Mouse (Mus musculus): Measurements from ENCODE around the gene Pfkfb3. TPM values are rescaled to one million over a fixed set of nuclear protein-coding genes. Genes with fewer than 3 reads are reported as not detected.

The Pfkfb3 gene
- polyA plus RNA-seq, 2 experiments, result 11.4 to 19.6 TPM

DNA sequence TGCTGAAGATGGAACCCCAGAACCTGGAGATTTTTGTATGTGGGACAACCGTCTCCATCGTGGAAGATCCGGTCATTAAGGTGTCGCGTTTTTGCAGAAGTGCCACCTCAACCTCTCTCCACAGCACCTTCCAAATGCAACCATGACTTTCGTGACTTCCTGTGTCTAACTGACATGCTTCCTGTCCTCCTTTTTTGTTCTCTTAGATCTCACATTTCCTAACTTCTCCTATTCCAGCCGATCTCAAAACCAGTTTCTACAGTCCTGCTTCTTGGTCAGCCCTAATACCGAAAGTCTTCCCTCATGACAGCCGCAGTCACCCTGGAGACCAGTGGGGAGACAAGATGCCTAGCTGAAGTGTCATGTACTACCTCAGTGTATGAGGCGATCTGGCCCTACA is 5.4 kb downstream of the Pfkfb3 start:
- peaks cover 4% of the 10 kb centered on the region; the same call in 1 of the 2 replicates for H3K4me1 ChIP-seq (ENCODE audit: control insufficient read depth, insufficient read depth, low read length)
- no peaks in the 10 kb centered on the region for H3K9me3 ChIP-seq (ENCODE audit: control insufficient read depth, low read length)
- no peak for TF ChIP-seq POLR2A (IDR thresholded peaks at IDR 0.05; ENCODE audit: borderline replicate concordance, extremely low read depth, insufficient read depth, insufficient read length)
- H3K4me3 ChIP-seq (replicated peaks; ENCODE audit: low read length), result no peak overlapping the region
- no peaks in the 10 kb centered on the region for H3K36me3 ChIP-seq (ENCODE audit: control insufficient read depth, insufficient read depth, low read length)
- peaks cover 6% of the 10 kb centered on the region for H3K27me3 ChIP-seq (ENCODE audit: control insufficient read depth, insufficient read depth, low read length)
- DNase-seq (ENCODE audit: low spot score), result no peak
- 90% methylated on average over 10 of the region's 10 CpGs for WGBS
- H3K9ac ChIP-seq (ENCODE audit: low read depth, low read length, severe bottlenecking), result no peak overlapping the region
- ATAC-seq (ENCODE audit: low FRiP score, low read depth), result no peak
- H3K4me2 ChIP-seq (replicated peaks; ENCODE audit: low read depth, low read length, severe bottlenecking), result no peak overlapping the region
- no peak overlapping the region for H3K27ac ChIP-seq (replicated peaks; ENCODE audit: low read depth, low read length)

GRCm38 (mm10) chr2:11547609-11548008 is 6.3 kb downstream of the Pfkfb3 start:
- Histone ChIP-seq H3K4me2 (replicated peaks; ENCODE audit: low read depth, low read length, severe bottlenecking) (no peak overlapping the region), H3K4me1 (ENCODE audit: control insufficient read depth, insufficient read depth, low read length) (peaks cover 2% of the 10 kb centered on the region; the same call in 1 of the 2 replicates), H3K4me3 (replicated peaks; ENCODE audit: low read length) (no peak overlapping the region), H3K27me3 (ENCODE audit: control insufficient read depth, insufficient read depth, low read length) (no peaks in the 10 kb centered on the region), H3K9me3 (ENCODE audit: control insufficient read depth, low read length) (no peaks in the 10 kb centered on the region), H3K36me3 (ENCODE audit: control insufficient read depth, insufficient read depth, low read length) (no peaks in the 10 kb centered on the region), H3K9ac (ENCODE audit: low read depth, low read length, severe bottlenecking) (no peak overlapping the region), H3K27ac (replicated peaks; ENCODE audit: low read depth, low read length) (no peak overlapping the region)
- DNase-seq (ENCODE audit: low spot score) (no peak), ATAC-seq (ENCODE audit: low FRiP score, low read depth) (no peak)
- TF ChIP-seq POLR2A (IDR thresholded peaks at IDR 0.05; ENCODE audit: borderline replicate concordance, extremely low read depth, insufficient read depth, insufficient read length), result no peak
- 65% methylated on average over 2 of the region's 2 CpGs for WGBS

DNA sequence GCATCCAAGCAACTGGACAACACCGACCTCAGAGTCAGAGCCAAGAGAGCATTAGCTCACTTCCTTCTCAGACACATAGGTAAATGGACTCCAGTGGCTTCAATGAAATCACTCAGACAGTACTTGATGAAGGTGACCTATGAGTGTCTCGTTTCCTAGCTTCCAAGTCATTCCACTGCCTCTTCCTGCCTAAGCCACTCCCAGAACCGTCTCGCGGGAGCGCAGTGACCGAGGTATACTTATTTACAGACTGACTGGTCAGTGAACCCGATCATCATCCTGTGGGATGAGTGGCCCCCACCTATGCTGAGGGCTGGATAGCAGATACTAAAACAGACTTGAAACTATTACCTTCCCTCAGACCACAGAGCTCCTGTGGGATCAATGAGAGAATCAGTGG is 7.8 kb downstream of the Pfkfb3 start:
- Histone ChIP-seq H3K4me2 (replicated peaks; ENCODE audit: low read depth, low read length, severe bottlenecking) (no peak overlapping the region), H3K9ac (ENCODE audit: low read depth, low read length, severe bottlenecking) (no peak overlapping the region), H3K36me3 (ENCODE audit: control insufficient read depth, insufficient read depth, low read length) (no peaks in the 10 kb centered on the region), H3K27me3 (ENCODE audit: control insufficient read depth, insufficient read depth, low read length) (no peaks in the 10 kb centered on the region), H3K27ac (replicated peaks; ENCODE audit: low read depth, low read length) (no peak overlapping the region), H3K4me1 (ENCODE audit: control insufficient read depth, insufficient read depth, low read length) (no peaks in the 10 kb centered on the region), H3K9me3 (ENCODE audit: control insufficient read depth, low read length) (no peaks in the 10 kb centered on the region), H3K4me3 (replicated peaks; ENCODE audit: low read length) (no peak overlapping the region)
- 81% methylated on average over 8 of the region's 8 CpGs for WGBS
- TF ChIP-seq POLR2A (IDR thresholded peaks at IDR 0.05; ENCODE audit: borderline replicate concordance, extremely low read depth, insufficient read depth, insufficient read length), result no peak
- ATAC-seq (ENCODE audit: low FRiP score, low read depth) (no peak), DNase-seq (ENCODE audit: low spot score) (no peak)

- ATAC-seq (ENCODE audit: low FRiP score, low read depth) (no peak), DNase-seq (ENCODE audit: low spot score) (no peak)
- TF ChIP-seq POLR2A (IDR thresholded peaks at IDR 0.05; ENCODE audit: borderline replicate concordance, extremely low read depth, insufficient read depth, insufficient read length), result no peak
Observed at GRCm38 (mm10) chr2:11545380-11545779, 8.5 kb downstream of the Pfkfb3 start.

DNA sequence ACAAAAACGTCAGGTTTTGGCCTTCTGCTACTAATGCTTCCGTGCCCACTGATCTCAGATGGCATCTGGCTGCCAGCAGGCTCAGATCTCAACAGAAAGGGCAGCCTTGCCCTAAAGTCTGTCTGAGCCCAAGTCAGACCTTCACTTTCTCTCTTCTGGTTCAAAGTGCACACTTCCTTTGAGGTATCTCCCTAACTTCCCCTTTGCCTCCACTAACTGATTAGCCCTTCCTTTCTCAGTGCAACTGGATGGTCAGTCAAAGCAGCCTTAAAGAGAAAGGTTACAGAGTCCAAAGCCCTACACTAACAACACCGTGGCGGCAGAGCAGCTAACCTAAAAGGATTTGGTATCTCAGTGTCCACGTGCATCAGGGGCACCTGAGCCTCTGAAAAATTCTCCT is 9.5 kb downstream of the Pfkfb3 start:
- H3K27ac ChIP-seq (replicated peaks; ENCODE audit: low read depth, low read length), result no peak overlapping the region
- H3K4me3 ChIP-seq (replicated peaks; ENCODE audit: low read length), result no peak overlapping the region
- 78% methylated on average over 5 of the region's 5 CpGs for WGBS
- no peak overlapping the region for H3K4me2 ChIP-seq (replicated peaks; ENCODE audit: low read depth, low read length, severe bottlenecking)
- H3K9me3 ChIP-seq (ENCODE audit: control insufficient read depth, low read length), result no peaks in the 10 kb centered on the region
- no peak overlapping the region for H3K9ac ChIP-seq (ENCODE audit: low read depth, low read length, severe bottlenecking)
- H3K4me1 ChIP-seq (ENCODE audit: control insufficient read depth, insufficient read depth, low read length), result no peaks in the 10 kb centered on the region
- no peak for DNase-seq (ENCODE audit: low spot score)
- no peaks in the 10 kb centered on the region for H3K27me3 ChIP-seq (ENCODE audit: control insufficient read depth, insufficient read depth, low read length)
- ATAC-seq (ENCODE audit: low FRiP score, low read depth), result no peak
- H3K36me3 ChIP-seq (ENCODE audit: control insufficient read depth, insufficient read depth, low read length), result no peaks in the 10 kb centered on the region
- no peak for TF ChIP-seq POLR2A (IDR thresholded peaks at IDR 0.05; ENCODE audit: borderline replicate concordance, extremely low read depth, insufficient read depth, insufficient read length)

More at GRCm38 (mm10) chr2:11545380-11545779, 8.5 kb downstream of the Pfkfb3 start:
- H3K27ac ChIP-seq (replicated peaks; ENCODE audit: low read depth, low read length), result no peak overlapping the region
- WGBS, result 11% methylated on average over 1 of the region's 1 CpGs
- H3K27me3 ChIP-seq (ENCODE audit: control insufficient read depth, insufficient read depth, low read length), result no peaks in the 10 kb centered on the region
- no peak overlapping the region for H3K4me3 ChIP-seq (replicated peaks; ENCODE audit: low read length)
- no peaks in the 10 kb centered on the region for H3K9me3 ChIP-seq (ENCODE audit: control insufficient read depth, low read length)
- no peaks in the 10 kb centered on the region for H3K36me3 ChIP-seq (ENCODE audit: control insufficient read depth, insufficient read depth, low read length)
- no peaks in the 10 kb centered on the region for H3K4me1 ChIP-seq (ENCODE audit: control insufficient read depth, insufficient read depth, low read length)
- no peak overlapping the region for H3K9ac ChIP-seq (ENCODE audit: low read depth, low read length, severe bottlenecking)
- no peak overlapping the region for H3K4me2 ChIP-seq (replicated peaks; ENCODE audit: low read depth, low read length, severe bottlenecking)

DNA sequence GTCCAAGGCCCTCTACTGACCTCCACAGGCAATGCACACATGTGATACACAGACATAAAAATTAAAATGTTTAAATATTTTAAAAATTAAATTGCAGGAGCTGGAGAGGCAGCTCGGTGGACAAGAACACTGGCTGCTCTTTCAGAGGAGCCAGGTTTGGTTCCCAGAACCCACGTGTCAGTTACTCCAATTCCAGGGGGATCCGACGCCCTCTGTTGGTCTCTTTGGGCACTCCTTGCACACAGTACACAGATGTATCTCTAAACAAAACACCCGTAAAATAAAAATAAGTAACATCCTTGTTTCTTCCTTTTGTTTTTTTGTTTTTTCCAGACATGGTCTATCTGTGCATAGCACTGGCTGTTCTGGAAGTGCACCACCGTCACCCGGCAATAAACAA is 10.7 kb downstream of the Pfkfb3 start:
- Histone ChIP-seq H3K36me3 (ENCODE audit: control insufficient read depth, insufficient read depth, low read length) (no peaks in the 10 kb centered on the region), H3K27me3 (ENCODE audit: control insufficient read depth, insufficient read depth, low read length) (no peaks in the 10 kb centered on the region), H3K9ac (ENCODE audit: low read depth, low read length, severe bottlenecking) (no peak overlapping the region), H3K4me2 (replicated peaks; ENCODE audit: low read depth, low read length, severe bottlenecking) (no peak overlapping the region), H3K27ac (replicated peaks; ENCODE audit: low read depth, low read length) (no peak overlapping the region), H3K4me3 (replicated peaks; ENCODE audit: low read length) (no peak overlapping the region), H3K4me1 (ENCODE audit: control insufficient read depth, insufficient read depth, low read length) (no peaks in the 10 kb centered on the region), H3K9me3 (ENCODE audit: control insufficient read depth, low read length) (no peaks in the 10 kb centered on the region)
- no peak for TF ChIP-seq POLR2A (IDR thresholded peaks at IDR 0.05; ENCODE audit: borderline replicate concordance, extremely low read depth, insufficient read depth, insufficient read length)
- WGBS, result 84% methylated on average over 7 of the region's 7 CpGs
- DNase-seq (ENCODE audit: low spot score) (no peak), ATAC-seq (ENCODE audit: low FRiP score, low read depth) (no peak)
